Mouse (Mus musculus): ENCODE measurements around the gene Gdf2.

GRCm38 (mm10) chr14:33956055-33956454 is 15.2 kb downstream of the Gdf2 start:
- TF ChIP-seq CTCF (IDR thresholded peaks at IDR 0.05; ENCODE audit: low read depth, low read length) (no peak), POLR2A (IDR thresholded peaks at IDR 0.05; ENCODE audit: extremely low read depth, insufficient read depth, low read length) (no peak)

All from liver, adult 2 months (tissue).